ENCODE assay signal across 8 mouse cellular contexts in genomic region chr1:134955050-134955636, GRCm38 (mm10). TPM values are rescaled to one million over a fixed set of nuclear protein-coding genes. Genes with fewer than 3 reads are reported as not detected.
DNase-seq lines count a peak whose midpoint lies in the region; ATAC-seq and TF ChIP-seq lines count a peak whose summit lies in the region.

No protein-coding gene starts in this region.

- H3K9me3 ChIP-seq in heart, postnatal 0 days (replicated peaks; ENCODE audit: control insufficient read depth, low read length): no peaks in the 10 kb centered on the region

- H3K27ac ChIP-seq in layer of hippocampus, adult 2 months: peak overlapping the region; percentile 98
- H3K27ac ChIP-seq in bone marrow macrophage, adult 2 months (ENCODE audit: insufficient read depth, low read depth, low read length): no peak overlapping the region
- H3K27ac ChIP-seq in heart, postnatal 0 days (ENCODE audit: low read depth): peak overlapping the region; percentile 92

- peak overlapping the region; percentile 87 for H3K9ac ChIP-seq in heart, postnatal 0 days (replicated peaks; ENCODE audit: low read depth, low read length)

- no peak for TF ChIP-seq EP300 in heart, postnatal 0 days (IDR thresholded peaks at IDR 0.05; ENCODE audit: low read depth)

- WGBS in heart, postnatal 0 days: 3% methylated on average over 16 of the region's 16 CpGs

- H3K4me1 ChIP-seq in bone marrow macrophage, adult 2 months (ENCODE audit: control insufficient read depth, insufficient read depth, low read length): peaks cover 6% of the 10 kb centered on the region
- H3K4me1 ChIP-seq in heart, postnatal 0 days (ENCODE audit: control insufficient read depth, insufficient read depth): peaks cover 14% of the 10 kb centered on the region

- ATAC-seq in heart, postnatal 0 days (ENCODE audit: insufficient read depth, low read depth): peak; percentile 31
- no peak for ATAC-seq in megakaryocyte progenitor cell, adult 5-6 weeks (replicated peaks; ENCODE audit: poor library complexity)

- peak overlapping the region; percentile 80 for H3K4me2 ChIP-seq in heart, postnatal 0 days (ENCODE audit: low read depth, low read length)

- TF ChIP-seq CTCF in layer of hippocampus, adult 2 months (conservative IDR thresholded peaks at IDR 0.05): no peak
- TF ChIP-seq CTCF in bone marrow macrophage, adult 2 months (IDR thresholded peaks at IDR 0.05; ENCODE audit: low read depth, low read length): no peak
- no peak for TF ChIP-seq CTCF in heart, postnatal 0 days (IDR thresholded peaks at IDR 0.05; ENCODE audit: low read depth)

- H3K36me3 ChIP-seq in heart, postnatal 0 days (replicated peaks; ENCODE audit: control insufficient read depth, insufficient read depth, low read length): no peaks in the 10 kb centered on the region

- DNase-seq in layer of hippocampus, adult 2 months (ENCODE audit: low spot score in 2 of 2): no peak
- no peak for DNase-seq in layer of hippocampus, adult 11-12 months (ENCODE audit: low spot score)
- DNase-seq in heart, postnatal 0 days (ENCODE audit: low spot score): peak; percentile 32
- DNase-seq in lung, postnatal 36 days: peak; percentile 27
- DNase-seq in right cerebral cortex, adult 2 months (ENCODE audit: low spot score in 2 of 2): no peak
- no peak for DNase-seq in frontal cortex, postnatal 14 days (ENCODE audit: low spot score in 2 of 2)

- H3K4me3 ChIP-seq in layer of hippocampus, adult 2 months: peak overlapping the region; percentile 96
- peak overlapping the region; percentile 96 for H3K4me3 ChIP-seq in bone marrow macrophage, adult 2 months (ENCODE audit: insufficient read depth, low read length)
- H3K4me3 ChIP-seq in heart, postnatal 0 days (ENCODE audit: low read depth, low read length): peak overlapping the region; percentile 89

- TF ChIP-seq POLR2A in bone marrow macrophage, adult 2 months (IDR thresholded peaks at IDR 0.05; ENCODE audit: borderline replicate concordance, low read depth, low read length): no peak

- no peaks in the 10 kb centered on the region for H3K27me3 ChIP-seq in heart, postnatal 0 days (ENCODE audit: control insufficient read depth, insufficient read depth, low read length)

RNA-seq across cellular contexts. Expression of gene Ppp1r12b, which starts 0.6 kb away (rescaled TPM):
- total RNA-seq in layer of hippocampus, adult 2 months (2021): 10 to 100 TPM; 76.6 to 77.5 TPM
- polyA plus RNA-seq in bone marrow macrophage, adult 2 months (2012; ENCODE audit: insufficient read depth, insufficient read length, missing spikeins): 4.6 and 6.9 TPM in 2 replicates
- 65.3 and 69.9 TPM in 2 replicates for total RNA-seq in heart, postnatal 0 days (2014; rRNA removed; ENCODE audit: low replicate concordance)
- 22.6 and 23.0 TPM in 2 replicates for polyA plus RNA-seq in heart, postnatal 0 days (2015; fragmentation: Nextera tagmentation; extraction: Ambion mirVana)
- 7.4 and 7.5 TPM in 2 replicates for total RNA-seq in megakaryocyte progenitor cell, adult 5-6 weeks (2015)
- total RNA-seq in megakaryocyte progenitor cell, adult 5-6 weeks (2017): 5.6 and 7.8 TPM in 2 replicates

RNA-seq across cellular contexts. Expression of gene Ube2t, which starts 7.2 kb away (rescaled TPM):
- 1 to 10 TPM; 1.5 to 1.6 TPM for total RNA-seq in layer of hippocampus, adult 2 months (2021)
- polyA plus RNA-seq in bone marrow macrophage, adult 2 months (2012; ENCODE audit: insufficient read depth, insufficient read length, missing spikeins): 20.3 and 33.5 TPM in 2 replicates
- 30.2 and 34.3 TPM in 2 replicates for total RNA-seq in heart, postnatal 0 days (2014; rRNA removed; ENCODE audit: low replicate concordance)
- polyA plus RNA-seq in heart, postnatal 0 days (2015; fragmentation: Nextera tagmentation; extraction: Ambion mirVana): 22.5 and 25.3 TPM in 2 replicates
- total RNA-seq in megakaryocyte progenitor cell, adult 5-6 weeks (2015): 53.3 and 56.6 TPM in 2 replicates
- 16.1 and 20.1 TPM in 2 replicates for total RNA-seq in megakaryocyte progenitor cell, adult 5-6 weeks (2017)

Comparison
In these comparisons a context has a peak if more than half of its experiments do, and no peak if none do; other contexts are left out.
1. DNase-seq: peak in heart, postnatal 0 days (single experiment) and lung, postnatal 36 days (single experiment); none in layer of hippocampus, adult 2 months (0 of 2), layer of hippocampus, adult 11-12 months (single experiment), right cerebral cortex, adult 2 months (0 of 2) and frontal cortex, postnatal 14 days (0 of 2).
2. RNA of gene Ube2t, which starts 7.2 kb away (total RNA-seq): 16.1 to 56.6 TPM in megakaryocyte progenitor cell, adult 5-6 weeks and 30.2 to 34.3 TPM in heart, postnatal 0 days; 1.5 to 1.6 TPM in layer of hippocampus, adult 2 months; every median in the first group is over 4 times any median in the second.
3. Peak in every context shown above with its lines, with median percentiles within 50 percentile points of each other: H3K4me3 ChIP-seq.